7 mouse cellular contexts compared by ENCODE assay signal in genomic region chr11:3374293-3374645, GRCm38 (mm10). TPM values are rescaled to one million over a fixed set of nuclear protein-coding genes. Genes with fewer than 3 reads are reported as not detected.
DNase-seq lines count a peak whose midpoint lies in the region; ATAC-seq lines count a peak whose summit lies in the region.

No protein-coding gene starts in this region.

- no peak for DNase-seq in lung, adult 18-20 months
- peak; percentile 96 for DNase-seq in fibroblast of lung, adult 2 months (ENCODE audit: low read depth)
- DNase-seq in yolk sac, embryonic 10.5 days (ENCODE audit: low spot score) = peak; percentile 35
- no peak for DNase-seq in cerebellum, postnatal 25 days
- no peak for DNase-seq in adipocyte (ENCODE audit: low spot score)

- H3K4me3 ChIP-seq in lung, embryonic 16.5 days (ENCODE audit: low read length) = no peak overlapping the region
- H3K4me3 ChIP-seq in limb, embryonic 13.5 days = no peak overlapping the region

- no peak for ATAC-seq in lung, embryonic 16.5 days (ENCODE audit: low read depth)
- ATAC-seq in limb, embryonic 13.5 days (ENCODE audit: low FRiP score, low read depth) = no peak

- peak overlapping the region; percentile 43 for H3K27ac ChIP-seq in lung, embryonic 16.5 days (ENCODE audit: low read length)
- peak overlapping the region; percentile 67 for H3K27ac ChIP-seq in limb, embryonic 13.5 days

- no peak overlapping the region for H3K4me2 ChIP-seq in lung, embryonic 16.5 days (ENCODE audit: low read depth, low read length)
- H3K4me2 ChIP-seq in limb, embryonic 13.5 days (replicated peaks) = peak overlapping the region; percentile 46

- no peaks in the 10 kb centered on the region for H3K36me3 ChIP-seq in lung, embryonic 16.5 days (ENCODE audit: control insufficient read depth, insufficient read depth, low read length)
- no peaks in the 10 kb centered on the region for H3K36me3 ChIP-seq in limb, embryonic 13.5 days

- H3K27me3 ChIP-seq in lung, embryonic 16.5 days (ENCODE audit: control insufficient read depth, insufficient read depth, low read depth, low read length) = no peaks in the 10 kb centered on the region
- no peaks in the 10 kb centered on the region for H3K27me3 ChIP-seq in limb, embryonic 13.5 days

- peaks cover 38% of the 10 kb centered on the region for H3K4me1 ChIP-seq in lung, embryonic 16.5 days (replicated peaks; ENCODE audit: control insufficient read depth, insufficient read depth, low read length)
- H3K4me1 ChIP-seq in limb, embryonic 13.5 days = peaks cover 46% of the 10 kb centered on the region

- 29% methylated on average over 7 of the region's 7 CpGs for WGBS in lung, embryonic 16.5 days
- 4% methylated on average over 7 of the region's 7 CpGs for WGBS in limb, embryonic 13.5 days

- no peaks in the 10 kb centered on the region for H3K9me3 ChIP-seq in lung, embryonic 16.5 days (ENCODE audit: control insufficient read depth, low read length)
- H3K9me3 ChIP-seq in limb, embryonic 13.5 days = no peaks in the 10 kb centered on the region

- H3K9ac ChIP-seq in lung, embryonic 16.5 days (ENCODE audit: low read length) = no peak overlapping the region
- H3K9ac ChIP-seq in limb, embryonic 13.5 days = peak overlapping the region; percentile 40; the same call in 1 of the 2 replicates

RNA-seq across cellular contexts. Expression of gene Limk2, which starts 34.7 kb away (rescaled TPM):
- 53.1 and 54.5 TPM in 2 replicates for polyA plus RNA-seq in lung, embryonic 16.5 days (2015; fragmentation: Nextera tagmentation; extraction: Ambion mirVana)
- 58.3 and 61.2 TPM in 2 replicates for polyA plus RNA-seq in limb, embryonic 13.5 days (2015; fragmentation: Nextera tagmentation; extraction: Ambion mirVana)

RNA-seq across cellular contexts. Expression of gene Pik3ip1, which starts 44.1 kb away (rescaled TPM):
- polyA plus RNA-seq in lung, embryonic 16.5 days (2015; fragmentation: Nextera tagmentation; extraction: Ambion mirVana) = 11.8 and 12.0 TPM in 2 replicates
- 15.7 and 17.2 TPM in 2 replicates for polyA plus RNA-seq in limb, embryonic 13.5 days (2015; fragmentation: Nextera tagmentation; extraction: Ambion mirVana)

Comparison
In these comparisons a context has a peak if more than half of its experiments do, and no peak if none do; other contexts are left out.
1. DNase-seq: peak in fibroblast of lung, adult 2 months (single experiment) and yolk sac, embryonic 10.5 days (single experiment); none in lung, adult 18-20 months (0 of 2), cerebellum, postnatal 25 days (0 of 2) and adipocyte (single experiment).